Mouse (Mus musculus) cerebellum, adult (tissue): ENCODE results near the gene Clk2.
"Not testable (repeated sequence)": the region's sequence is repeated elsewhere in the genome, so short reads cannot be mapped to it uniquely, and the experiment has no call there.

ENCODE experiments used
- ATAC-seq: cut with Nextera tagmentation; 2 replicates; pipeline ENCODE4 v1.9.2; 2017; ENCODE audit warnings: mild to moderate bottlenecking, moderate library complexity, mixed read lengths; ENCODE audit not compliant: insufficient number of reproducible peaks, low FRiP score, low TSS enrichment

Gene Clk2

DNA sequence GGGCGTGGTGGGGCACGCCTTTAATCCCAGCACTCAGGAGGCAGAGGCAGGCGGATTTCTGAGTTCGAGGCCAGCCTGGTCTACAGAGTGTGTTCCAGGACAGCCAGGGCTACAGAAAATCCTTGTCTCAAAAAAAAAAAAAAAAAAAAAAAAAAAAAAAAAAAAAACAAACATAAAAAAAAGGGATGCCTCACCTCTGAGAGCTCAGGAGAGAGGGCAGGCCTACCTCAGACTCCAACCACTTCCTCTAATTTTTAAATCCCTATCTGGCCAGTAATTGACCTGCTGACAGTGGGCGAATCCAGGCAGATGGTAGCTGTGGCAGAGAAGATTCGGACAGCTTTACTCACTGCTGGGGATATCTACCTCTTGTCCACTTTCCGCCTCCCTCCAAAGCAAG lies 51.8 kb downstream of the Clk2 start:
- not testable (repeated sequence) for ATAC-seq

DNA sequence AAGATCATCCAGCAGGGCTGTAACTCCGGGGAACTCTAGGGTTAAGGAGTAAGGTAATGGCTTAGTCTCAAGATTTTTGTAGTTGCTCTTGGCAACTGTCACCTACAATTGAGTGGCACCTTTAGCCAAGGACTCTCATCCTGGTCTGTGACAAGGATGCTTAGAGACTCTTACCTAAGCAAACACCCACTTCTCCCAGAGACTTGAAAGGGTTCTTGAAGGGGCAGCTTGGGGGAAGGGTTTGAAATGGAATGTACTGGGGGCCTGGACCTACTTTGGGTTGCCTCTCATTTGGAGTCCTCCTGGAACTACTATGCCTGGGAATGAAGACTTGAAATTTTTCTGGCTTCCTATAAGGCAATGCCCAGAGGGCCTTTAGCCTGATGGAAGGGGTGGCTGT lies 53.7 kb downstream of the Clk2 start:
- ATAC-seq = no peak

DNA sequence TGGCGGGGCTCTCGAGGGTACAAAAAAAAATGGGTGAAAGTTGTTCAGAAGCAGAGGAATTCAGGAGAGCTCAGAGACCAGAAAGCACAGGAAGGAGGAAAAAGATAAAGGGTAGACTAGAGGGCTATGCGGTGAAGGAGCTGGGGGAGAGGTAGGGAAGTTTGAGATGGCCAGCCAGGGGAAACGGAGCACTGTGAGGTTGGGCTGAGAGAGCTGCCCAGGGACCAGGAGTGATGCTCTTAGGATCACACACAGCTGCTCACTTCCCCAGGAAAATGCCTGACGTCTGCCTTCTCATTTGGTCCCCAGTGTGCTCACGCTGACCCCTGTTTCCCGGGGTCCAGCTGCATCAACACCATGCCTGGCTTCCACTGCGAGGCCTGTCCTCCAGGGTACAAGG lies 55.0 kb downstream of the Clk2 start:
- no peak for ATAC-seq

DNA sequence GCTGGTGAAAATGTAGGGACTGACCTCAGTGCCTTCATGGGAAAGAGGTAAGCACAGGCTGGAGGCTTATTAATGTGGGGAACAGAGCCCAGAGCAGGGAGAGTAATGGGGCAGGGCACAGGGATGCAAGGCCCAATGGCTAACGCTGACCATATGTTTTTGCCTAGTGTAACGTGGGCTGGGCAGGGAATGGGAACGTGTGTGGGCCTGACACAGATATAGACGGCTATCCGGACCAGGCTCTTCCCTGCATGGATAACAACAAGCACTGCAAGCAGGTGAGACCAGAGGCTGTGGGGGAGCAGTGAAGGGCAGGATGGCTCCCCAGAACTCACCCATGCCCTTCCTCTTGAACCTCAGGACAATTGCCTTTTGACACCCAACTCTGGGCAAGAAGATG lies 56.6 kb downstream of the Clk2 start:
- ATAC-seq = no peak

DNA sequence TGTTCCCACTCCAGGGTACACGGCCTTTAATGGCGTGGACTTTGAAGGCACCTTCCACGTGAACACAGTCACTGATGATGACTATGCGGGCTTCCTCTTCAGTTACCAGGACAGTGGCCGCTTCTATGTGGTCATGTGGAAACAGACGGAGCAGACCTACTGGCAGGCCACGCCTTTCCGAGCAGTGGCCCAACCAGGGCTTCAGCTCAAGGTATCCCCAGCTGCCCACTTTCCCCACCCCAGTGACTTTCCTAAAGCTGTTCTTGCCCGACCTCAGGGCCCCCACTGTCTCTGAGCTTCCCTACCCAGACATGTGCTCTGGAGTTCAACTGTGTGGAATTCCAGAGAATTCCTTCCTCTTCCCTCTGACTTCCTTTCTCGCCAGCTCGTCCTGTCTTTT lies 60.2 kb downstream of the Clk2 start:
- ATAC-seq = no peak

DNA sequence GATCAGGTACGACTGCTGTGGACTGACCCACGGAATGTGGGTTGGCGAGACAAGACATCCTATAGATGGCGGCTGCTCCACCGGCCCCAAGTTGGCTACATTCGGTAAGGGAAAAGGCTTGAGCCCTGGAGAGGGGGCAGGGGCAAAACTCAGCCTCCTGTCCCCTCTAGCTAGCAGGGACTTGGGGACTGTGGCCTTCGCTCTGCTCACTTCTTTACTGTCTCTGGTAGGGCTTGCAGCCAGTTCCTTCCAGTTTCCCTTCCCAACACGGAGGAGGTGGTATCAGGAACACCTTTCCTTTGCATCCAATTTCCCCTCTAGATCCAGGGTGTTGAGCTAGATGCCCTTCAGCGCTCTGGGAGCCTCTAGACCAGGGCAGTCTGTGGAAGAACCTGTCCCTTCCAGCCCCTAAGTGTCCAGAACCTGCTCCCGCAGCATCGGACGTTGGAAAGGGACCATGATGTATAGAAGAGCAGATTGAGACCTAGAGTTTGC lies 60.8 kb downstream of the Clk2 start:
- ATAC-seq = no peak

DNA sequence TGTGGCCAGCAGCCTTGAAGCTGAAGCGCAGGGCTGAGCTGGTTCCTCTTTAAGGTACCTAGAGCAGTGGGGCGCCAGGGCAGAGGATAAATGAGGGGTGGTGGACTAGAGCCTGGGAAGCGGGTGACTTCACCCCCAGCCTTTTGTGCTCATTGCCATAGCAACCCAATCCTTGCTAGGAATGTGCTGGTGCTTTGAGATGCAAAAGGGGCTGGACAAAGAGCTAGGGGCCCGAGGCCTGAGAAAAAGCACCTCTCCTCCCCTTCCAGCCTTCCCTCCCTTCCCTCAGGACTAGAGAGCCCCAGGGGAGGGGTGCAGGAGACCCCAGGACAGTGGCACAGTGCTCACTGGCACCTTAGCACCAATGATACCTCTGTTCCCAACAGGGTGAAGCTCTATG lies 61.3 kb downstream of the Clk2 start:
- no peak for ATAC-seq

DNA sequence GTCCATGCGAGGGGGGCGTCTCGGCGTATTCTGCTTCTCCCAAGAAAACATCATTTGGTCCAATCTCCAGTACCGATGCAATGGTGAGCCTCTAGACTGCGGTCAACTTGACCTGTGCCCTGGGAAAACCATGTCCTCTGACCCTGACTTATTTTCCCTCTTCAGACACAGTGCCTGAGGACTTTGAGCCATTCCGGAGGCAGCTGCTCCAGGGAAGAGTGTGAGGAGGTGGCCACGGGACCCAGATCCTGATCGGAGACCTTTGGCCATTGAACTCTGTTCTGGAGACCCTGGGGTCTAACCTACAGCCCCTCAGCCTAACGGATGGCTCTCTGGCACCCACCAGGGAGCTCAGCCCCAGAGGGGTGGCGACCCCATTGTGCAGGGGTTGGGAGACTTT lies 61.8 kb downstream of the Clk2 start:
- ATAC-seq = no peak
